Mouse (Mus musculus) neural tube, embryonic 11.5 days (tissue): ENCODE results near the gene Urah. TPM values are rescaled to one million over a fixed set of nuclear protein-coding genes. Genes with fewer than 3 reads are reported as not detected.

ENCODE experiments used
- ATAC-seq: fragments of 200-750 bp; cut with Nextera tagmentation; 2 replicates; pipeline ENCODE4 v1.8.0; 2017; ENCODE audit warnings: moderate number of reproducible peaks, mild to moderate bottlenecking, moderate TSS enrichment, moderate library complexity; ENCODE audit not compliant: insufficient read depth, low FRiP score, low TSS enrichment
- DNase-seq: peaks from one replicate; pipeline ENCODE4 v3.0.0-alpha.2; 2015; ENCODE audit warnings: low spot score
- H3K27ac ChIP-seq: fragments of 300-500 bp; sonication (generic); 2 replicates; pipeline ENCODE4 v1.5.1; 2014; ENCODE audit warnings: low read depth, mild to moderate bottlenecking, low read length
- H3K27me3 ChIP-seq: fragments of 300-500 bp; sonication (generic); 2 replicates; pipeline ENCODE4 v1.6.1; 2014; ENCODE audit warnings: mild to moderate bottlenecking, low read length, mixed read lengths; ENCODE audit not compliant: control insufficient read depth, insufficient read depth
- H3K36me3 ChIP-seq: fragments of 300-500 bp; sonication (generic); 2 replicates; pipeline ENCODE4 v1.6.1; 2014; ENCODE audit warnings: mild to moderate bottlenecking, low read length, moderate library complexity, mixed read lengths; ENCODE audit not compliant: control insufficient read depth, insufficient read depth
- H3K4me1 ChIP-seq: fragments of 300-500 bp; sonication (generic); 2 replicates; pipeline ENCODE4 v1.6.1; 2014; ENCODE audit warnings: low read length, mixed read lengths; ENCODE audit not compliant: control insufficient read depth, insufficient read depth
- H3K4me2 ChIP-seq: fragments of 300-500 bp; sonication (generic); 2 replicates; pipeline ENCODE4 v1.6.1; 2014; ENCODE audit warnings: low read depth, mild to moderate bottlenecking, moderate library complexity
- H3K4me3 ChIP-seq: fragments of 300-500 bp; sonication (generic); 2 replicates; pipeline ENCODE4 v1.5.1; 2014; ENCODE audit warnings: low read depth, low read length
- H3K9ac ChIP-seq: fragments of 300-500 bp; sonication (generic); 2 replicates; pipeline ENCODE4 v1.6.1; 2014; ENCODE audit warnings: mild to moderate bottlenecking, low read length
- H3K9me3 ChIP-seq: fragments of 300-500 bp; sonication (generic); 2 replicates; pipeline ENCODE4 v1.6.1; 2016; ENCODE audit warnings: low read length; ENCODE audit not compliant: control insufficient read depth
- WGBS: fragments of 180-500 bp; shearing (Covaris S2); extraction: QIAGEN DNeasy Blood & Tissue Kit; methylation state at CpG from one replicate; pipeline ENCODE4 v1.1.7; 2014; 5-methylcytosine and 5-hydroxymethylcytosine counted together
- polyA plus RNA-seq: library from polyadenylated mRNA; unstranded; fragments of >200 nt; fragmentation: Nextera tagmentation; extraction: Ambion mirVana; gene quantifications from 2 replicates; pipeline ENCODE4 v1.2.1, GENCODE M21; 2014

The Urah gene
- polyA plus RNA-seq, 1 experiment from 2014 or later, result 0.34 TPM

- Histone ChIP-seq H3K27me3 (no peaks in the 10 kb centered on the region), H3K4me2 (no peak overlapping the region), H3K36me3 (no peaks in the 10 kb centered on the region), H3K27ac (no peak overlapping the region), H3K4me1 (no peaks in the 10 kb centered on the region), H3K9ac (no peak overlapping the region), H3K9me3 (no peaks in the 10 kb centered on the region), H3K4me3 (no peak overlapping the region)
- DNase-seq (no peak), ATAC-seq (no peak)
- 90% methylated on average over 13 of the region's 13 CpGs for WGBS
These were observed 23.1 kb upstream of the Urah start for GRCm38 (mm10) chr7:140811714-140812113.

DNA sequence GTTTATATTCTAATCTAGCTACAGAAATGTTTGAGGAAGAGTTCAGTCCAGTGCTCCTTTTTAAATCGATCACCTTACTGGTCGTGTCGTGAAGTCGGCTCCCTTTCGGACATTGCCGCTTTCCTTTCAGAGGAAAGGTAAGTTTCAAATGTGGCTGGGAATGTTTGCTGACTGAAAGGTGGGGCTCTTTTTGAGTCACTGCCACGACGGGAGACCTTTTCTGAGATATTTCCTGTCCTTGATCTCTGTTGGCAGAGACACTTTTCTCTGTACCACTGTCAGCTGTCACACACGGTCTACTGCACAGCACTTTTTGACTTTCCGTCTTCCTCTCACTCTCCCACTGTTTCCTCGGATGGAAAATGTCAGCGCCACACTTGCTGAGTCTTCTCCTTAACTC, 22.0 kb upstream of the Urah start:
- no peak overlapping the region for H3K4me3 ChIP-seq
- WGBS, result 91% methylated on average over 12 of the region's 12 CpGs
- no peak for DNase-seq
- H3K9me3 ChIP-seq, result no peaks in the 10 kb centered on the region
- ATAC-seq, result no peak
- no peak overlapping the region for H3K9ac ChIP-seq
- no peak overlapping the region for H3K4me2 ChIP-seq
- H3K27ac ChIP-seq, result no peak overlapping the region
- H3K27me3 ChIP-seq, result no peaks in the 10 kb centered on the region
- no peaks in the 10 kb centered on the region for H3K4me1 ChIP-seq
- no peaks in the 10 kb centered on the region for H3K36me3 ChIP-seq

DNA sequence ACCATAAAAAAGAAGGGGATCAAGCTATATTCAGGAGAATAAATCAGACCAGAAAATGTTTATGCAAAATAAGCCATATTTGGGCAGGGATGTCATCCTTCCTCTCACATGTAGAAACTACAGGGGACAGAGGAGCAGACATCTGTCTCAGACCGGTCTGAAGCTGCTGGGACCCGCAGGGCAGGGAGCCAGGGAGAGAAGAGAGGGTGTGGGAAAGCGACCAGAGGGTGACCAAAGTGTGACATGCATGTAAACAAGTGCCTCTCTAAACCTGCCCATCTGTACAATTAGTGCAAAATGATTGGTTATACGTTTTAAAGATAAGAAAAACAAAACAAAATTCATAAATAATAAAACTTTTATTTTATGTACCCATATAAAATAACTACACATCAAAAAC, 14.6 kb upstream of the Urah start:
- ATAC-seq, result no peak
- no peak overlapping the region for H3K4me2 ChIP-seq
- no peak overlapping the region for H3K9ac ChIP-seq
- H3K9me3 ChIP-seq, result no peaks in the 10 kb centered on the region
- H3K36me3 ChIP-seq, result no peaks in the 10 kb centered on the region
- H3K27ac ChIP-seq, result no peak overlapping the region
- no peaks in the 10 kb centered on the region for H3K4me1 ChIP-seq
- H3K27me3 ChIP-seq, result no peaks in the 10 kb centered on the region
- DNase-seq, result no peak
- no peak overlapping the region for H3K4me3 ChIP-seq
- 86% methylated on average over 4 of the region's 4 CpGs for WGBS

DNA sequence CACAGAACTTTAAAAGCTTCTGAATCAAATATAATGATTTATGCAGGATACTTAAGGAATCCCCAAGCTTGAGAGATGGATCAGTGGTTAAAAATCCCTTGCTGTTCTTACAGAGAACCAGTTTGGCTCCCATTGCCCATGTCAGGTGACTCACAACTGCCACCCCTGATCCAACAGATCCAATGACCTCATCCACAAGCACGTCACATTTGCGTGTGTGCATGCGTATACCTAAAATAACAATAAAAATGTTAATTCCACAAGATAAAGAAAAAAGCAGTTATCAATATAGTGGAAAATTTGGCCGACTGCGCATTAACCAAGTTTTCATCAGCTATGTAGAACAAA, 13.5 kb upstream of the Urah start:
- no peaks in the 10 kb centered on the region for H3K9me3 ChIP-seq
- H3K4me2 ChIP-seq, result peak overlapping the region; percentile 73
- DNase-seq (peak; percentile 12), ATAC-seq (peak; percentile 13; the same call in 1 of the 2 replicates)
- no peaks in the 10 kb centered on the region for H3K36me3 ChIP-seq
- H3K4me3 ChIP-seq, result peak overlapping the region; percentile 53
- H3K27me3 ChIP-seq, result no peaks in the 10 kb centered on the region
- no peak overlapping the region for H3K9ac ChIP-seq
- 49% methylated on average over 5 of the region's 5 CpGs for WGBS
- no peak overlapping the region for H3K27ac ChIP-seq
- H3K4me1 ChIP-seq, result no peaks in the 10 kb centered on the region

DNA sequence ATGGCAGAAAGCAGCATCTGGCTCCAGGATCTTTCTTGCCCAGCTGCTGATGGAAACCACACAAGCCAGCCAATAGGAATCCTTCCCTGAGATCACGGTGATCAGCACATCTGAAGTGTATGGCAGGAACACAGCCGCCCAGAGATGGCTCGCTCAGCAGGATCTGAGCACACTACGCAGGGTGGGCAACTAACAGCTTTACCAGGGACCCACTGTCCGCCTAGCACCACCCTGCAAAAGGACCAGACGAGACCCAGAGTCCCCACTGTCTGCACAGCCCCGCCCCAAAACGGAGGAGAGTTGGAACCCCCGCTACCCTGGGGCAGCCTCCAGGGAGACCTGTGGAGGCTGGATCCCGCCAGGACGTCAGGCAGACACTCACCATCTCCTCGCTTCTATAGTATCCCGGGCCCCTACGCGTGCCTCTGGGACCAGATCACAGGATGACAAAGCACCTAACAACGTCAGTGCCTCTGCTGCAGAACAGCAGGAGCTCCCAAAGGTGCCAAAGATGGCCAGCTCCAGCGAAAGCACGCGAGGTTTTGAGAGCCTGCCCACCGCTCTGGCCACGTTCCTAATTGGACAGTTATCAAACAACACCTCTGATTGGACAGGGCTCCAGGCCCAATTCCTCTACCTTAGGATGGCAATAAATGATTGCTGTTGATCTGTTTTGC, 13.0 kb upstream of the Urah start, which contains the start of gene Zfp941:
Zfp941 (minus strand) TSS at position 526 of the 677 bp plus-strand sequence.
- peak within 1 kb of the TSS; percentile 73 for H3K4me2 ChIP-seq
- no peaks in the 10 kb centered on the region for H3K36me3 ChIP-seq
- peak; percentile 71 for DNase-seq
- peak; percentile 81 for ATAC-seq
- peak within 1 kb of the TSS; percentile 63 for H3K9ac ChIP-seq
- H3K9me3 ChIP-seq, result no peaks in the 10 kb centered on the region
- 3% methylated on average over 21 of the region's 21 CpGs for WGBS
- H3K4me1 ChIP-seq, result no peaks in the 10 kb centered on the region
- H3K27ac ChIP-seq, result no peak within 1 kb of the TSS
- no peaks in the 10 kb centered on the region for H3K27me3 ChIP-seq
- H3K4me3 ChIP-seq, result peak within 1 kb of the TSS; percentile 53

- Histone ChIP-seq H3K4me1 (no peaks in the 10 kb centered on the region), H3K9me3 (no peaks in the 10 kb centered on the region)
- WGBS, result 95% methylated on average over 4 of the region's 4 CpGs
These were observed 12.1 kb upstream of the Urah start for GRCm38 (mm10) chr7:140822731-140823130.

DNA sequence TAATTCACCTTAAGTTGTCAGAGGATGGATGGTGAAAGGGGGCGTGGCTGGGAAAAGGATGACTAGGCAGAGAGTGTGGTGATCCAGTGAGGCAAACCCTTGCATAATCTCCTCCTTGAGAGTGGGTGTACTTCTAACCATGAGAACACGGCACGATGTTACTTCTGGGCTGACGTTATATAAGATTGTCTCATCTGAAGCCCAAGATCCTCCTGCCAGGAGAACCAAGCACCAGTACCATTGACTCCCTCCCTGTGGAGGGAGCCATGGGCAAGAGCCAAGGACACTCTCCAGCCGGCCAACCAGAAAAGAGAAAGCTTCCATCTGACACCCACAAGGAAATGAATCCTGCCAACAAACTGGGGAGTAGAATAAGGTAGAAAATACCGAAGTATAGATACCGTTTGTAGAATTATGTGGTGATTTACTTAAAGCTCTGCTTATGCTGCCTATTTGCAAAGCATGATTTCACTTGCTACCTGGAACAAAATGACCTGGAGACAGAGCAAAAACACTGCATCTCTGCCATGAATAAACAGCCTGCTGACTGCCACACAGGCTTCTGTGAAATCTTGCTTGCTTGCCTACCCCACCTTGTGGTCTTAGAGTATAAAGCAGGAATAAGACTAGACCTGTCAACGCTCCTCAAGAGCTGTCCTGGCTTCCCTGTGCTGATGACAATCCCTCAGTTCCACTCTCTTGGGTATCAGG, 6.5 kb upstream of the Urah start:
- H3K9me3 ChIP-seq, result no peaks in the 10 kb centered on the region
- WGBS, result 50% methylated on average over 8 of the region's 8 CpGs
- H3K4me1 ChIP-seq, result no peaks in the 10 kb centered on the region
- DNase-seq, result peak; percentile 20
- no peak overlapping the region for H3K9ac ChIP-seq
- H3K36me3 ChIP-seq, result no peaks in the 10 kb centered on the region
- H3K4me3 ChIP-seq, result no peak overlapping the region
- H3K27ac ChIP-seq, result no peak overlapping the region
- no peak for ATAC-seq
- H3K27me3 ChIP-seq, result no peaks in the 10 kb centered on the region
- no peak overlapping the region for H3K4me2 ChIP-seq

More at GRCm38 (mm10) chr7:140822731-140823130, 12.1 kb upstream of the Urah start:
- ATAC-seq (no peak), DNase-seq (no peak)
- Histone ChIP-seq H3K27me3 (no peaks in the 10 kb centered on the region), H3K27ac (no peak overlapping the region), H3K4me2 (no peak overlapping the region), H3K4me3 (no peak overlapping the region), H3K36me3 (no peaks in the 10 kb centered on the region), H3K9ac (no peak overlapping the region)

- Histone ChIP-seq H3K4me3 (no peak overlapping the region), H3K9me3 (no peaks in the 10 kb centered on the region), H3K27me3 (no peaks in the 10 kb centered on the region), H3K9ac (no peak overlapping the region), H3K4me2 (no peak overlapping the region), H3K36me3 (no peaks in the 10 kb centered on the region), H3K4me1 (no peaks in the 10 kb centered on the region), H3K27ac (no peak overlapping the region)
- no peak for DNase-seq
- ATAC-seq, result no peak
- WGBS, result 75% methylated on average over 6 of the region's 6 CpGs
These were observed 3.4 kb upstream of the Urah start for GRCm38 (mm10) chr7:140831447-140831846.

DNA sequence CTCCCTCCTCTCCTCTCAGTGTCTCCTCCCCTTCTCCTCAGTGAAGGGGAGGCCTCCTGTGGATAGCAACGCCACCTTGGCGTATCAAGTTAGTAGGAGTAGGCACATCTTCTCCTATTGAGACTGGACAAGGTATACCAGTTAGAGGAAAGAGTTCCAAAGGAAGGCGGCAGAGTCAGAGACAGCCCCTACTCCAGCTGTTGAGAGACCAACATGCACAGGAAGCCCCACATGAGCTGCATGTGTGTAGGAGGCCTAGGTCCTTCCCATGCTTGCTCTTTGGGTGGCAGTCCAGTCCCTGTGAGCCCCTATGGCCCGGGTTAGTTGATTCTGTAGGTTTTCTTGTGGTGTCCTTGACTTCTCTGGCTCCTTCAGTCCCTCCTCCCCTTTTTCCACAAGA, 1.5 kb upstream of the Urah start:
- H3K27ac ChIP-seq, result no peak overlapping the region
- H3K36me3 ChIP-seq, result no peaks in the 10 kb centered on the region
- WGBS, result 87% methylated on average over 4 of the region's 4 CpGs
- H3K4me3 ChIP-seq, result no peak overlapping the region
- ATAC-seq (no peak), DNase-seq (no peak)
- no peaks in the 10 kb centered on the region for H3K4me1 ChIP-seq
- H3K4me2 ChIP-seq, result no peak overlapping the region
- no peak overlapping the region for H3K9ac ChIP-seq
- H3K9me3 ChIP-seq, result no peaks in the 10 kb centered on the region
- no peaks in the 10 kb centered on the region for H3K27me3 ChIP-seq
